Mouse (Mus musculus) midbrain, embryonic 11.5 days (tissue): ENCODE results near the gene Klc4. TPM values are rescaled to one million over a fixed set of nuclear protein-coding genes. Genes with fewer than 3 reads are reported as not detected.

Source experiments
- ATAC-seq: fragments of 200-750 bp; cut with Nextera tagmentation; 2 replicates; pipeline ENCODE4 v1.8.0; 2017; ENCODE audit warnings: moderate TSS enrichment, moderate library complexity; ENCODE audit not compliant: low FRiP score
- DNase-seq: peaks from one replicate; pipeline ENCODE4 v3.0.0; 2015; ENCODE audit warnings: low spot score; ENCODE audit errors: missing footprints
- H3K27ac ChIP-seq: fragments of 300-500 bp; sonication (generic); 2 replicates; pipeline ENCODE4 v1.5.1; 2014; ENCODE audit warnings: low read depth, low read length
- H3K27me3 ChIP-seq: fragments of 300-500 bp; sonication (generic); 2 replicates; pipeline ENCODE4 v1.6.1; 2014; ENCODE audit warnings: mild to moderate bottlenecking, low read length, moderate library complexity, mixed read lengths; ENCODE audit not compliant: control insufficient read depth, insufficient read depth
- H3K36me3 ChIP-seq: fragments of 300-500 bp; sonication (generic); 2 replicates; pipeline ENCODE4 v1.6.1; 2014; ENCODE audit warnings: mild to moderate bottlenecking, low read length, moderate library complexity, mixed read lengths; ENCODE audit not compliant: control insufficient read depth, insufficient read depth
- H3K4me1 ChIP-seq: fragments of 300-500 bp; sonication (generic); 2 replicates; pipeline ENCODE4 v1.6.1; 2014; ENCODE audit warnings: low read length; ENCODE audit not compliant: control insufficient read depth, insufficient read depth
- H3K4me2 ChIP-seq: fragments of 300-500 bp; sonication (generic); 2 replicates; pipeline ENCODE4 v1.6.1; 2014; ENCODE audit warnings: mild to moderate bottlenecking, moderate library complexity
- H3K4me3 ChIP-seq: fragments of 300-500 bp; sonication (generic); 2 replicates; pipeline ENCODE4 v1.5.1; 2014; ENCODE audit warnings: low read depth, low read length
- H3K9ac ChIP-seq: fragments of 300-500 bp; sonication (generic); 2 replicates; pipeline ENCODE4 v1.6.1; 2014; ENCODE audit warnings: low read length
- H3K9me3 ChIP-seq: fragments of 300-500 bp; sonication (generic); 2 replicates; pipeline ENCODE4 v1.6.1; 2016; ENCODE audit warnings: low read length; ENCODE audit not compliant: control insufficient read depth
- WGBS: fragments of 180-500 bp; shearing (Covaris S2); extraction: QIAGEN DNeasy Blood & Tissue Kit; methylation state at CpG from one replicate; pipeline ENCODE4 v1.1.7; 2014; 5-methylcytosine and 5-hydroxymethylcytosine counted together
- polyA plus RNA-seq: library from polyadenylated mRNA; unstranded; fragments of >200 nt; fragmentation: Nextera tagmentation; extraction: Ambion mirVana; gene quantifications from 2 replicates; pipeline ENCODE4 v1.2.1, GENCODE M21; 2014

The Klc4 gene
- polyA plus RNA-seq, 1 experiment from 2014 or later = 29.8 TPM

- H3K27ac ChIP-seq = no peak overlapping the region
- H3K4me1 ChIP-seq = no peaks in the 10 kb centered on the region
- no peaks in the 10 kb centered on the region for H3K9me3 ChIP-seq
- no peak overlapping the region for H3K4me3 ChIP-seq
- ATAC-seq = no peak
- 93% methylated on average over 12 of the region's 12 CpGs for WGBS
- H3K36me3 ChIP-seq = peaks cover 38% of the 10 kb centered on the region
- H3K27me3 ChIP-seq = no peaks in the 10 kb centered on the region
- no peak overlapping the region for H3K9ac ChIP-seq
- peak; percentile 56 for DNase-seq
- H3K4me2 ChIP-seq = no peak overlapping the region
These were observed 16.2 kb upstream of the Klc4 start for GRCm38 (mm10) chr17:46661981-46662380.

- no peak overlapping the region for H3K9ac ChIP-seq
- H3K4me3 ChIP-seq = no peak overlapping the region
- no peaks in the 10 kb centered on the region for H3K4me1 ChIP-seq
- H3K4me2 ChIP-seq = no peak overlapping the region
- DNase-seq (peak; percentile 57), ATAC-seq (no peak)
- WGBS = 94% methylated on average over 9 of the region's 9 CpGs
- peaks cover 38% of the 10 kb centered on the region for H3K36me3 ChIP-seq
- H3K27me3 ChIP-seq = no peaks in the 10 kb centered on the region
- no peak overlapping the region for H3K27ac ChIP-seq
- H3K9me3 ChIP-seq = no peaks in the 10 kb centered on the region
These were observed 15.5 kb upstream of the Klc4 start for GRCm38 (mm10) chr17:46661351-46661750.

- Histone ChIP-seq H3K4me3 (no peak overlapping the region), H3K36me3 (peaks cover 31% of the 10 kb centered on the region), H3K27ac (no peak overlapping the region), H3K9ac (no peak overlapping the region), H3K9me3 (no peaks in the 10 kb centered on the region), H3K4me2 (no peak overlapping the region), H3K4me1 (peaks cover 9% of the 10 kb centered on the region), H3K27me3 (no peaks in the 10 kb centered on the region)
- 89% methylated on average over 6 of the region's 6 CpGs for WGBS
- ATAC-seq (no peak), DNase-seq (peak; percentile 23)
These were observed 10.2 kb upstream of the Klc4 start for GRCm38 (mm10) chr17:46656054-46656453.

GRCm38 (mm10) chr17:46651755-46652547 lies 6.1 kb upstream of the Klc4 start:
- no peaks in the 10 kb centered on the region for H3K27me3 ChIP-seq
- no peak for ATAC-seq
- H3K9me3 ChIP-seq = no peaks in the 10 kb centered on the region
- 0 out of 2 replicates have a peak overlapping the region, but pooled peaks have one; percentile 45 for H3K9ac ChIP-seq
- H3K27ac ChIP-seq = no peak overlapping the region
- peak overlapping the region; percentile 85 for H3K4me2 ChIP-seq
- DNase-seq = peak; percentile 75
- H3K36me3 ChIP-seq = peaks cover 9% of the 10 kb centered on the region
- 80% methylated on average over 20 of the region's 20 CpGs for WGBS
- peak overlapping the region; percentile 3; the same call in 1 of the 2 replicates for H3K4me3 ChIP-seq
- peaks cover 21% of the 10 kb centered on the region for H3K4me1 ChIP-seq

- no peak overlapping the region for H3K27ac ChIP-seq
- H3K36me3 ChIP-seq = peaks cover 9% of the 10 kb centered on the region
- H3K9me3 ChIP-seq = no peaks in the 10 kb centered on the region
- H3K4me2 ChIP-seq = peak overlapping the region; percentile 85
- no peaks in the 10 kb centered on the region for H3K27me3 ChIP-seq
- DNase-seq (no peak), ATAC-seq (no peak)
- peaks cover 26% of the 10 kb centered on the region for H3K4me1 ChIP-seq
- H3K9ac ChIP-seq = peak overlapping the region; percentile 92
- WGBS = 85% methylated on average over 17 of the region's 17 CpGs
- H3K4me3 ChIP-seq = peak overlapping the region; percentile 71
These were observed 5.5 kb upstream of the Klc4 start for GRCm38 (mm10) chr17:46651292-46651691.

- Histone ChIP-seq H3K4me1 (peaks cover 26% of the 10 kb centered on the region), H3K9me3 (no peaks in the 10 kb centered on the region), H3K9ac (peak within 1 kb of the TSS; percentile 92), H3K27ac (peak within 1 kb of the TSS; percentile 84), H3K27me3 (no peaks in the 10 kb centered on the region), H3K36me3 (peaks cover 7% of the 10 kb centered on the region), H3K4me3 (peak within 1 kb of the TSS; percentile 71), H3K4me2 (peak within 1 kb of the TSS; percentile 85)
- ATAC-seq (peak; percentile 95), DNase-seq (peak; percentile 98)
- whole genome bisulfite sequencing = under 1% methylated on average over 58 of the region's 58 CpGs
These were observed 4.6 kb upstream of the Klc4 start, which contains the start of gene Cul7 for GRCm38 (mm10) chr17:46650232-46651031. Gene Cul7, plus strand, starts transcription at chr17:46650337.

- H3K9me3 ChIP-seq = no peaks in the 10 kb centered on the region
- H3K9ac ChIP-seq = peak overlapping the region; percentile 92
- H3K36me3 ChIP-seq = peaks cover 6% of the 10 kb centered on the region
- H3K4me2 ChIP-seq = peak overlapping the region; percentile 85
- H3K27ac ChIP-seq = peak overlapping the region; percentile 84
- H3K27me3 ChIP-seq = no peaks in the 10 kb centered on the region
- DNase-seq = no peak
- no peak for ATAC-seq
- peak overlapping the region; percentile 71 for H3K4me3 ChIP-seq
- H3K4me1 ChIP-seq = peaks cover 30% of the 10 kb centered on the region
- 39% methylated on average over 15 of the region's 15 CpGs for WGBS
These were observed 4.0 kb upstream of the Klc4 start for GRCm38 (mm10) chr17:46649811-46650210.

GRCm38 (mm10) chr17:46648436-46648835 lies 2.6 kb upstream of the Klc4 start:
- no peak overlapping the region for H3K27ac ChIP-seq

GRCm38 (mm10) chr17:46647279-46647678 lies 1.5 kb upstream of the Klc4 start:
- no peaks in the 10 kb centered on the region for H3K9me3 ChIP-seq
- no peak for DNase-seq
- H3K27me3 ChIP-seq = no peaks in the 10 kb centered on the region
- H3K27ac ChIP-seq = no peak overlapping the region
- H3K4me3 ChIP-seq = no peak overlapping the region
- no peaks in the 10 kb centered on the region for H3K36me3 ChIP-seq
- 90% methylated on average over 7 of the region's 7 CpGs for WGBS
- 0 out of 2 replicates have a peak overlapping the region, but pooled peaks have one; percentile 71 for H3K4me2 ChIP-seq
- ATAC-seq = no peak
- peaks cover 32% of the 10 kb centered on the region for H3K4me1 ChIP-seq
- no peak overlapping the region for H3K9ac ChIP-seq

More at GRCm38 (mm10) chr17:46648436-46648835, 2.6 kb upstream of the Klc4 start:
- Histone ChIP-seq H3K9ac (no peak overlapping the region), H3K4me1 (peaks cover 32% of the 10 kb centered on the region), H3K4me3 (no peak overlapping the region), H3K36me3 (no peaks in the 10 kb centered on the region), H3K9me3 (no peaks in the 10 kb centered on the region), H3K27me3 (no peaks in the 10 kb centered on the region), H3K4me2 (no peak overlapping the region)
- 94% methylated on average over 9 of the region's 9 CpGs for WGBS
- no peak for ATAC-seq
- DNase-seq = no peak
